Mouse (Mus musculus): ENCODE measurements around the gene Sh3pxd2a. TPM values are rescaled to one million over a fixed set of nuclear protein-coding genes. Genes with fewer than 3 reads are reported as not detected.
A peak's percentile ranks its signal among the peaks of the same experiment; 100 is the strongest.

Sh3pxd2a gene
- total RNA-seq, 2 experiments from 2014 or later, result 35.5 to 36.6 TPM

- DNase-seq, result no peak
- intact Hi-C loops (cut with DNase I), result no loop called here
Observed at GRCm38 (mm10) chr19:47390878-47391277, 73.3 kb downstream of the Sh3pxd2a start.

- no peak for DNase-seq
- intact Hi-C loops (cut with DNase I), result no loop called here
Observed at GRCm38 (mm10) chr19:47387887-47388286, 76.3 kb downstream of the Sh3pxd2a start.

- no peak for DNase-seq
- intact Hi-C loops (cut with DNase I), result no loop called here
Observed at GRCm38 (mm10) chr19:47387395-47387794, 76.8 kb downstream of the Sh3pxd2a start.

- no peak for DNase-seq
- intact Hi-C loops (cut with DNase I), result no loop called here
Observed at GRCm38 (mm10) chr19:47385971-47386370, 78.2 kb downstream of the Sh3pxd2a start.

GRCm38 (mm10) chr19:47384639-47385038 lies 79.6 kb downstream of the Sh3pxd2a start:
- intact Hi-C loops (cut with DNase I), result no loop called here
- no peak for DNase-seq

GRCm38 (mm10) chr19:47384036-47384435 lies 80.2 kb downstream of the Sh3pxd2a start:
- no peak for DNase-seq
- intact Hi-C loops (cut with DNase I), result no loop called here

- DNase-seq, result no peak
- intact Hi-C loops (cut with DNase I), result no loop called here
Observed at GRCm38 (mm10) chr19:47382268-47382667, 81.9 kb downstream of the Sh3pxd2a start.

- no peak for DNase-seq
- intact Hi-C loops (cut with DNase I), result no loop called here
Observed at GRCm38 (mm10) chr19:47381011-47381410, 83.2 kb downstream of the Sh3pxd2a start.

- DNase-seq, result no peak
Observed at GRCm38 (mm10) chr19:47379141-47379540, 85.1 kb downstream of the Sh3pxd2a start.

GRCm38 (mm10) chr19:47374916-47375573 lies 89.2 kb downstream of the Sh3pxd2a start:
- intact Hi-C loops (cut with DNase I), result no loop called here
- no peak for DNase-seq

More at GRCm38 (mm10) chr19:47379141-47379540, 85.1 kb downstream of the Sh3pxd2a start:
- intact Hi-C loops (cut with DNase I), result no loop called here

GRCm38 (mm10) chr19:47374440-47374839 lies 89.8 kb downstream of the Sh3pxd2a start:
- intact Hi-C loops (cut with DNase I), result no loop called here
- peak; percentile 42 to 45 for DNase-seq

GRCm38 (mm10) chr19:47372044-47372443 lies 92.2 kb downstream of the Sh3pxd2a start:
- no peak for DNase-seq
- intact Hi-C loops (cut with DNase I), result no loop called here

- intact Hi-C loops (cut with DNase I), result no loop called here
- DNase-seq, result no peak
Observed at GRCm38 (mm10) chr19:47371521-47371920, 92.7 kb downstream of the Sh3pxd2a start.

- intact Hi-C loops (cut with DNase I), result loop anchor here (5.0 kb wide), 1 partner anchor 48 kb away; no protein-coding TSS in a partner anchor
- DNase-seq, result no peak
Observed at GRCm38 (mm10) chr19:47369008-47369407, 95.2 kb downstream of the Sh3pxd2a start.

GRCm38 (mm10) chr19:47367271-47367879 lies 96.8 kb downstream of the Sh3pxd2a start:
- DNase-seq, result no peak

GRCm38 (mm10) chr19:47366576-47366975 lies 97.6 kb downstream of the Sh3pxd2a start:
- intact Hi-C loops (cut with DNase I), result loop anchor here (5.0 kb wide), 1 partner anchor 51 kb away; no protein-coding TSS in a partner anchor
- DNase-seq, result peak in 1 of 2 experiments; percentile 50

More at GRCm38 (mm10) chr19:47367271-47367879, 96.8 kb downstream of the Sh3pxd2a start:
- intact Hi-C loops (cut with DNase I), result loop anchor here (5.0 kb wide), 1 partner anchor 50 kb away; no protein-coding TSS in a partner anchor

GRCm38 (mm10) chr19:47363086-47363668 lies 101.0 kb downstream of the Sh3pxd2a start:
- no peak for DNase-seq
- intact Hi-C loops (cut with DNase I), result no loop called here

GRCm38 (mm10) chr19:47360921-47361320 lies 103.3 kb downstream of the Sh3pxd2a start:
- intact Hi-C loops (cut with DNase I), result no loop called here
- no peak for DNase-seq

GRCm38 (mm10) chr19:47360017-47360416 lies 104.2 kb downstream of the Sh3pxd2a start:
- DNase-seq, result no peak
- intact Hi-C loops (cut with DNase I), result no loop called here

- intact Hi-C loops (cut with DNase I), result loop anchor here (10.0 kb wide), 1 partner anchor 435 kb away; no protein-coding TSS in a partner anchor
- no peak for DNase-seq
Observed at GRCm38 (mm10) chr19:47359166-47359931, 104.9 kb downstream of the Sh3pxd2a start.

- intact Hi-C loops (cut with DNase I), result loop anchor here (1.0 to 10.0 kb wide), 2 partner anchors 145 to 438 kb away; no protein-coding TSS in a partner anchor
- no peak for DNase-seq
Observed at GRCm38 (mm10) chr19:47357297-47357696, 106.9 kb downstream of the Sh3pxd2a start.
